Mouse (Mus musculus) midbrain, embryonic 11.5 days (tissue): ENCODE measurements around the gene Slc8a2. TPM values are rescaled to one million over a fixed set of nuclear protein-coding genes. Genes with fewer than 3 reads are reported as not detected.
A peak's percentile ranks its signal among the peaks of the same experiment; 100 is the strongest.

ENCODE experiments used
- ATAC-seq: fragments of 200-750 bp; cut with Nextera tagmentation; 2 replicates; pipeline ENCODE4 v1.8.0; 2017; ENCODE audit warnings: moderate TSS enrichment, moderate library complexity; ENCODE audit not compliant: low FRiP score
- DNase-seq: peaks from one replicate; pipeline ENCODE4 v3.0.0; 2015; ENCODE audit warnings: low spot score; ENCODE audit errors: missing footprints
- H3K27ac ChIP-seq: fragments of 300-500 bp; sonication (generic); 2 replicates; pipeline ENCODE4 v1.5.1; 2014; ENCODE audit warnings: low read depth, low read length
- H3K27me3 ChIP-seq: fragments of 300-500 bp; sonication (generic); 2 replicates; pipeline ENCODE4 v1.6.1; 2014; ENCODE audit warnings: mild to moderate bottlenecking, low read length, moderate library complexity, mixed read lengths; ENCODE audit not compliant: control insufficient read depth, insufficient read depth
- H3K36me3 ChIP-seq: fragments of 300-500 bp; sonication (generic); 2 replicates; pipeline ENCODE4 v1.6.1; 2014; ENCODE audit warnings: mild to moderate bottlenecking, low read length, moderate library complexity, mixed read lengths; ENCODE audit not compliant: control insufficient read depth, insufficient read depth
- H3K4me1 ChIP-seq: fragments of 300-500 bp; sonication (generic); 2 replicates; pipeline ENCODE4 v1.6.1; 2014; ENCODE audit warnings: low read length; ENCODE audit not compliant: control insufficient read depth, insufficient read depth
- H3K4me2 ChIP-seq: fragments of 300-500 bp; sonication (generic); 2 replicates; pipeline ENCODE4 v1.6.1; 2014; ENCODE audit warnings: mild to moderate bottlenecking, moderate library complexity
- H3K4me3 ChIP-seq: fragments of 300-500 bp; sonication (generic); 2 replicates; pipeline ENCODE4 v1.5.1; 2014; ENCODE audit warnings: low read depth, low read length
- H3K9ac ChIP-seq: fragments of 300-500 bp; sonication (generic); 2 replicates; pipeline ENCODE4 v1.6.1; 2014; ENCODE audit warnings: low read length
- H3K9me3 ChIP-seq: fragments of 300-500 bp; sonication (generic); 2 replicates; pipeline ENCODE4 v1.6.1; 2016; ENCODE audit warnings: low read length; ENCODE audit not compliant: control insufficient read depth
- WGBS: fragments of 180-500 bp; shearing (Covaris S2); extraction: QIAGEN DNeasy Blood & Tissue Kit; methylation state at CpG from one replicate; pipeline ENCODE4 v1.1.7; 2014; 5-methylcytosine and 5-hydroxymethylcytosine counted together
- polyA plus RNA-seq: library from polyadenylated mRNA; unstranded; fragments of >200 nt; fragmentation: Nextera tagmentation; extraction: Ambion mirVana; gene quantifications from 2 replicates; pipeline ENCODE4 v1.2.1, GENCODE M21; 2014

The Slc8a2 gene
- polyA plus RNA-seq, 1 experiment from 2014 or later: 0.27 TPM

- 89% methylated on average over 3 of the region's 3 CpGs for WGBS
- no peak overlapping the region for H3K9ac ChIP-seq
- H3K36me3 ChIP-seq: peaks cover 21% of the 10 kb centered on the region
- no peaks in the 10 kb centered on the region for H3K27me3 ChIP-seq
- no peak for ATAC-seq
- no peak overlapping the region for H3K4me2 ChIP-seq
- no peak for DNase-seq
- no peak overlapping the region for H3K27ac ChIP-seq
- H3K4me1 ChIP-seq: no peaks in the 10 kb centered on the region
- H3K4me3 ChIP-seq: no peak overlapping the region
- H3K9me3 ChIP-seq: no peaks in the 10 kb centered on the region
These were observed 12.5 kb upstream of the Slc8a2 start for GRCm38 (mm10) chr7:16117100-16117499.

- peak within 1 kb of the TSS; percentile 40 for H3K4me2 ChIP-seq
- under 1% methylated on average over 33 of the region's 33 CpGs for WGBS
These were observed 9.9 kb upstream of the Slc8a2 start, which contains the start of gene Kptn for GRCm38 (mm10) chr7:16119569-16120261. Kptn (plus strand) TSS chr7:16119895.

DNA sequence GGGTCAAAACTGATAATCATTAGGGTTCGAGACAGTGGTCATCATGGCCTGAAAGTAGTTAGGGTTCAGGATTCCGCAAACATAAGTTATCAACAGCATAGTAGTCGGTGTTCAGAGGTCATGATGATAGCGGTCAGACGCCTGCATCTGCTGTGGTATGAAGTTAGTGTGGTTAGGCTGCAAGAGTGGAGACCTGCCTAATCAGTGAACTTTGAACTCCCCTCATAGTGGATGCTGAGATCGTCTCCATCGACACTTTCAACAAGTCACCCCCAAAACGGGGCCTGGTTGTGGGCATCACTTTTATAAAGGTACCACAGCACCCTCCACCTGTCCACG is 9.4 kb upstream of the Slc8a2 start:
- Histone ChIP-seq H3K4me2 (peak overlapping the region; percentile 40), H3K27ac (no peak overlapping the region; the same call in 1 of the 2 replicates), H3K27me3 (no peaks in the 10 kb centered on the region), H3K36me3 (peaks cover 5% of the 10 kb centered on the region), H3K4me1 (no peaks in the 10 kb centered on the region), H3K9ac (no peak overlapping the region; the same call in 1 of the 2 replicates), H3K4me3 (peak overlapping the region; percentile 70), H3K9me3 (no peaks in the 10 kb centered on the region)
- WGBS: 50% methylated on average over 9 of the region's 9 CpGs
- no peak; the same call in 1 of the 2 replicates for ATAC-seq
- DNase-seq: no peak

More at GRCm38 (mm10) chr7:16119569-16120261, 9.9 kb upstream of the Slc8a2 start, which contains the start of gene Kptn:
- H3K36me3 ChIP-seq: peaks cover 9% of the 10 kb centered on the region
- H3K9ac ChIP-seq: peak within 1 kb of the TSS; percentile 86
- H3K9me3 ChIP-seq: no peaks in the 10 kb centered on the region
- ATAC-seq (peak; percentile 90), DNase-seq (peak; percentile 99)
- H3K27me3 ChIP-seq: no peaks in the 10 kb centered on the region
- H3K4me3 ChIP-seq: peak within 1 kb of the TSS; percentile 70
- H3K27ac ChIP-seq: peak within 1 kb of the TSS; percentile 81
- no peaks in the 10 kb centered on the region for H3K4me1 ChIP-seq

DNA sequence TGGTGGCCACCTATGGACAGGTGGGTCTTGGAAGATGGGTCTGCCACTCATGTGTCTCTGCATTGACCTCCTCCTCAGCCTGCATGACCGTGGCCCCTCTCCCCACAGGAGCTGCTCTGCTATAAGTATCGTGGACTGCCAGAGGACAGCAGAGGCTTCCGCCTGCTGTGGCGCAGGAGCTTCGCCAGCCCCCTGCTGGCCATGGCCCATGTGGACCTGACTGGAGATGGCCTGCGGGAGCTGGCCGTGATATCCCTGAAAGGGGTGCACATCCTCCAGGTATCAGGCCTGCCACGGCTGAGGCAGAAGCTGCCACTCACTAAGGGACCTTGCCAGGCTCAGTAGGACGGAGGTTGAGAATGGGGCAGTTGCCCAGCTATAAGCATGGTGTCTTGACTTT is 3.8 kb upstream of the Slc8a2 start:
- H3K27ac ChIP-seq: no peak overlapping the region
- no peak overlapping the region for H3K4me2 ChIP-seq
- peaks cover 3% of the 10 kb centered on the region; the same call in 1 of the 2 replicates for H3K4me1 ChIP-seq
- H3K27me3 ChIP-seq: no peaks in the 10 kb centered on the region
- H3K9me3 ChIP-seq: no peaks in the 10 kb centered on the region
- H3K4me3 ChIP-seq: no peak overlapping the region
- no peaks in the 10 kb centered on the region for H3K36me3 ChIP-seq
- no peak for DNase-seq
- 81% methylated on average over 9 of the region's 9 CpGs for WGBS
- no peak for ATAC-seq
- no peak overlapping the region for H3K9ac ChIP-seq

DNA sequence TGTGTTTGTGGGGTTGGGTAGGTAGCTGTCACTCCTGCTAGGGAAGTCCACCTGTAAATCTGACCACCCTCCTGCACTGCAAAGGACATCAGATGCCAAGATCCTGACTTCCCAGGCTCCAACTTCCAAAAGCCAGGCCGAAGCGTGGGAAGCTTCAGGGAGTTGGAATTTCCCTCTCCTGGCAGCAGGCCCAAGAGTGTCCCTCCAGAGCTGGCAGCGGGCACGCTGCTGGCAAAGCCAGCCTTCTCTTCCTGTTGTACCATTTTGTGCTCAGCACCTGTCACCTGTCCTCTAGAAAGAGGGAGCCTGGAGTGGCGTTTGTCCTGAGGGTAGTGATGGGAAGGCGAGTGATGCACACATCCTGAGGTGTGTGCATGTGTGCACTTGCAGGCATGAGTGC is 1.3 kb upstream of the Slc8a2 start:
- Histone ChIP-seq H3K36me3 (no peaks in the 10 kb centered on the region), H3K4me2 (no peak overlapping the region), H3K9ac (no peak overlapping the region), H3K27me3 (no peaks in the 10 kb centered on the region), H3K4me3 (no peak overlapping the region), H3K27ac (no peak overlapping the region), H3K9me3 (no peaks in the 10 kb centered on the region), H3K4me1 (peaks cover 11% of the 10 kb centered on the region)
- ATAC-seq (no peak), DNase-seq (no peak)
- WGBS: 91% methylated on average over 6 of the region's 6 CpGs

GRCm38 (mm10) chr7:16128899-16129298 is 727 bp upstream of the Slc8a2 start:
- Histone ChIP-seq H3K4me1 (peaks cover 11% of the 10 kb centered on the region), H3K27me3 (no peaks in the 10 kb centered on the region), H3K9me3 (no peaks in the 10 kb centered on the region), H3K4me2 (no peak overlapping the region), H3K4me3 (no peak overlapping the region), H3K27ac (no peak overlapping the region), H3K36me3 (no peaks in the 10 kb centered on the region), H3K9ac (no peak overlapping the region)
- WGBS: 64% methylated on average over 5 of the region's 5 CpGs
- DNase-seq (no peak), ATAC-seq (no peak)

DNA sequence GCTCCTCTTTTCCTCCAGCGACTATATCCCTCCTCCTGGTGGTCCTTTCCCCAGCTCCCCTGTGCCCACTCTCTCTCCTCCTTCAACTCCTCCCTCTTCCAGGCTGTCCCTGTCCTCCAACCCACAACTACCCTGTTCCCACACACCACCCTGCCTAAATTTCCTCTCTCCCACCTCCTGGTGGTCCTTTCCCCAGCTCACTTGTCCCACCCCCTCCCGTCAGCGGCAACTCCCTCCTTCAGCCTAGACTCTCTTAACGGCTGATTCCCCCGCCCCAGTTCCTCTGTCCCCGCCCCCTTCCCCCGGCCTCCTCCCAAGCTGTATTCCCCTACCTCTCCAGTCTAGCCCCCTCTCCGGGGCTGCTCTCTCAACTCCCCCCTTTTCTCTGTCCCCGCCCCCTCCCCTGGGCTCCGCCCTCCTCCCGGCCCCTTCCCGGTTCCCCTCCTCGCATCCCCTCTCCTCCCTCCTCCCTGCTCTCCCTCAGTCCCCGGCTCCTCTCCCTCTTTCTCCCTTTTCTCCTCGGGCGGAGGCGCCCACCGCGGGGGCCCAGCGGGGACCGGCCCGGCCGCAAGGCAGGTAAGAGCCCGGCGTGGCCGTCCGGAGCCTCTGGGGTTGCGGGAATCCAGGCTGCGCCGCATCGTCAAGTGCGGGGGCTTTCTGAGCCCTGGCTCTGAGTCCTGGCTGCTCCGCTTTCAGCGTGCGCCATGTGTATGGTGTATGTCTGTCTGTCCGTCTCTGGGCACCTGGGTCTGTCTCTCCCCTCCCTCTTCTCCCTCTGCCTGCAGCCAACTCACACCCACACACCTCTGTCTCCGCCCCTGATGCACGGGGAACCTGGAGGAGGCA is 443 bp downstream of the Slc8a2 start:
- Histone ChIP-seq H3K9me3 (no peaks in the 10 kb centered on the region), H3K4me3 (peak overlapping the region; percentile 67), H3K27me3 (no peaks in the 10 kb centered on the region), H3K9ac (peak overlapping the region; percentile 72), H3K4me2 (peak overlapping the region; percentile 65), H3K27ac (peak overlapping the region; percentile 49; the same call in 1 of the 2 replicates), H3K4me1 (peaks cover 15% of the 10 kb centered on the region), H3K36me3 (no peaks in the 10 kb centered on the region)
- under 1% methylated on average over 37 of the region's 38 CpGs for WGBS
- ATAC-seq (peak; percentile 87), DNase-seq (peak; percentile 97)

GRCm38 (mm10) chr7:16130956-16131634 is 1.5 kb downstream of the Slc8a2 start:
- WGBS: 41% methylated on average over 12 of the region's 13 CpGs
- Histone ChIP-seq H3K9me3 (no peaks in the 10 kb centered on the region), H3K4me2 (peak overlapping the region; percentile 65), H3K4me1 (peaks cover 17% of the 10 kb centered on the region), H3K27me3 (no peaks in the 10 kb centered on the region), H3K9ac (peak overlapping the region; percentile 72), H3K27ac (no peak overlapping the region), H3K4me3 (peak overlapping the region; percentile 67; the same call in 1 of the 2 replicates), H3K36me3 (no peaks in the 10 kb centered on the region)
- ATAC-seq (no peak), DNase-seq (peak; percentile 86)
